Mouse (Mus musculus): ENCODE results near the gene Tpp2.
A peak's percentile ranks its signal among the peaks of the same experiment; 100 is the strongest.

GRCm38 (mm10) chr1:43966756-43967155, 33.3 kb downstream of the Tpp2 start:
- peak; percentile 48 for TF ChIP-seq CTCF (conservative IDR thresholded peaks at IDR 0.05; ENCODE audit: low read length)
- no peak for TF ChIP-seq NANOG (IDR thresholded peaks at IDR 0.05; ENCODE audit: borderline replicate concordance, low read length)
- TF ChIP-seq POU5F1 (IDR thresholded peaks at IDR 0.05; ENCODE audit: borderline replicate concordance, low read length), result no peak
